9 mouse cellular contexts compared by ENCODE assay signal in genomic region chr6:145968301-145968818, GRCm38 (mm10). TPM values are rescaled to one million over a fixed set of nuclear protein-coding genes. Genes with fewer than 3 reads are reported as not detected.
DNase-seq lines count a peak whose midpoint lies in the region; ATAC-seq lines count a peak whose summit lies in the region.
"Had no signal": no experiment of that assay in that cellular context is flagged by ENCODE, and none has a peak within 500 bp of the region (broad histone marks: within the 10 kb centered on the region; RNA-seq: fewer than 3 reads in every experiment).

No protein-coding gene starts in this region.

- H3K4me2 ChIP-seq in heart, embryonic 15.5 days: no peak overlapping the region
- no peak overlapping the region for H3K4me2 ChIP-seq in forebrain, embryonic 15.5 days (replicated peaks)
- no peak overlapping the region for H3K4me2 ChIP-seq in forebrain, embryonic 16.5 days (ENCODE audit: low read length)

- intact Hi-C loops in left cerebral cortex, postnatal 10 days (cut with DNase I): no loop called here

- no peak overlapping the region for H3K4me3 ChIP-seq in heart, embryonic 15.5 days
- H3K4me3 ChIP-seq in forebrain, embryonic 15.5 days: no peak overlapping the region
- no peak overlapping the region for H3K4me3 ChIP-seq in forebrain, embryonic 16.5 days (replicated peaks; ENCODE audit: low read length)
- H3K4me3 ChIP-seq: megakaryocyte, embryonic 14.5 days had no signal

- H3K27ac ChIP-seq in heart, embryonic 15.5 days: peak overlapping the region; percentile 74
- H3K27ac ChIP-seq in forebrain, embryonic 15.5 days (replicated peaks): no peak overlapping the region
- H3K27ac ChIP-seq in forebrain, embryonic 16.5 days (ENCODE audit: low read length): no peak overlapping the region

- peaks cover 47% of the 10 kb centered on the region for H3K4me1 ChIP-seq in heart, embryonic 15.5 days (replicated peaks)
- no peaks in the 10 kb centered on the region for H3K4me1 ChIP-seq in forebrain, embryonic 15.5 days
- H3K4me1 ChIP-seq in forebrain, embryonic 16.5 days (replicated peaks; ENCODE audit: control insufficient read depth, insufficient read depth, low read length): no peaks in the 10 kb centered on the region

- H3K9me3 ChIP-seq in heart, embryonic 15.5 days (replicated peaks): no peaks in the 10 kb centered on the region
- H3K9me3 ChIP-seq in forebrain, embryonic 15.5 days: no peaks in the 10 kb centered on the region
- no peaks in the 10 kb centered on the region for H3K9me3 ChIP-seq in forebrain, embryonic 16.5 days (ENCODE audit: control insufficient read depth, low read length)

- DNase-seq in left cerebral cortex, adult 18-20 months (ENCODE audit: low spot score in 2 of 2): peak; percentile 15 to 17
- no peak for DNase-seq in left cerebral cortex, postnatal 10 days (ENCODE audit: extremely low spot score in 1 of 2, low spot score in 2 of 2)
- peak; percentile 30 for DNase-seq in cerebellum, adult 8-10 months
- DNase-seq in lung, postnatal 36 days: peak; percentile 69
- DNase-seq in embryo, embryonic 11 days: no peak

- no peaks in the 10 kb centered on the region for H3K36me3 ChIP-seq in heart, embryonic 15.5 days
- H3K36me3 ChIP-seq in forebrain, embryonic 15.5 days: no peaks in the 10 kb centered on the region
- H3K36me3 ChIP-seq in forebrain, embryonic 16.5 days (ENCODE audit: control insufficient read depth, insufficient read depth): no peaks in the 10 kb centered on the region

- H3K27me3 ChIP-seq in heart, embryonic 15.5 days: no peaks in the 10 kb centered on the region
- H3K27me3 ChIP-seq in forebrain, embryonic 15.5 days: no peaks in the 10 kb centered on the region
- no peaks in the 10 kb centered on the region for H3K27me3 ChIP-seq in forebrain, embryonic 16.5 days (replicated peaks; ENCODE audit: control insufficient read depth, insufficient read depth, low read length)

- ATAC-seq in heart, embryonic 15.5 days (replicated peaks; ENCODE audit: insufficient number of reproducible peaks, insufficient read depth, low FRiP score, low read depth): no peak
- ATAC-seq in forebrain, embryonic 15.5 days (replicated peaks): no peak
- no peak for ATAC-seq in forebrain, embryonic 16.5 days

- 40% methylated on average over 7 of the region's 7 CpGs for WGBS in heart, embryonic 15.5 days
- WGBS in forebrain, embryonic 15.5 days: 77% methylated on average over 7 of the region's 7 CpGs
- WGBS in forebrain, embryonic 16.5 days: 77% methylated on average over 7 of the region's 7 CpGs

- no peak overlapping the region for H3K9ac ChIP-seq in heart, embryonic 15.5 days
- H3K9ac ChIP-seq in forebrain, embryonic 15.5 days (replicated peaks): no peak overlapping the region
- H3K9ac ChIP-seq in forebrain, embryonic 16.5 days (replicated peaks; ENCODE audit: low read depth, low read length): no peak overlapping the region

RNA-seq across cellular contexts. Expression of gene Sspn, which starts 36.9 kb away (rescaled TPM):
- 1 to 10 TPM; 4.5 to 4.6 TPM for total RNA-seq in left cerebral cortex, adult 18-20 months (2021)
- total RNA-seq in left cerebral cortex, postnatal 10 days (2021): 1 to 10 TPM; 3.6 to 3.7 TPM
- 62.2 and 71.4 TPM in 2 replicates for polyA plus RNA-seq in heart, embryonic 15.5 days (2015; fragmentation: Nextera tagmentation; extraction: Ambion mirVana)
- polyA plus RNA-seq in forebrain, embryonic 15.5 days (2015; fragmentation: Nextera tagmentation; extraction: Ambion mirVana): 1.9 and 2.3 TPM in 2 replicates
- 2.9 and 3.3 TPM in 2 replicates for polyA plus RNA-seq in forebrain, embryonic 16.5 days (2015; fragmentation: Nextera tagmentation; extraction: Ambion mirVana)

Comparison
In these comparisons a context has a peak if more than half of its experiments do, and no peak if none do; other contexts are left out.
1. DNase-seq: peak in left cerebral cortex, adult 18-20 months (2 of 2), cerebellum, adult 8-10 months (single experiment) and lung, postnatal 36 days (single experiment); none in left cerebral cortex, postnatal 10 days (0 of 2) and embryo, embryonic 11 days (single experiment).
2. RNA of gene Sspn, which starts 36.9 kb away (polyA plus RNA-seq): 62.2 to 71.4 TPM in heart, embryonic 15.5 days; 2.9 to 3.3 TPM in forebrain, embryonic 16.5 days and 1.9 to 2.3 TPM in forebrain, embryonic 15.5 days; every median in the first group is over 10 times any median in the second.